Mouse (Mus musculus): ENCODE measurements around the gene Gnat1.

GRCm38 (mm10) chr9:107662342-107662741 lies 17.2 kb downstream of the Gnat1 start:
- TF ChIP-seq CTCF (IDR thresholded peaks at IDR 0.05) (no peak), EP300 (IDR thresholded peaks at IDR 0.05) (no peak)
